Mouse (Mus musculus): ENCODE results near the gene Acot4.
"Not testable (repeated sequence)": the region's sequence is repeated elsewhere in the genome, so short reads cannot be mapped to it uniquely, and the experiment has no call there.

The Acot4 gene

DNA sequence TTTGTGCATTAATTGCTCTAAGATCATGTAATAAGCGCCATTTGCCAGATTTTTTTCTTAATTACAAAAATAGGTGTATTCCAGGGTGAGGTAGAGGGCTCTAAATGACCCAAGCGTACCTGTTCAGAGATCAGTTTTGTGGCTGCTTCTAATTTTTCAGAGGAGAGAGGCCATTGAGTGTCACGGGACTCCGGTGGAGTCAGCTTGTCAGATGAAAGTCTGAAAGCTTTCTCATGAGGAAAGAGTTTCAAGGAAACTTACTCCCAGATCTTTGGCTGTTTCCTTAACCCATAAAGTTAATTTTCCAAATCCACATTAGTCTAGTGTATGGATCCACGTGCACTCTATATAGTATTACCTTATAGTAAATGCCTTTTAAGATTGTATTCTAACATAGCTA is 56.5 kb downstream of the Acot4 start:
- DNase-seq = not testable (repeated sequence)
